Mouse (Mus musculus) stomach, embryonic 16.5 days (tissue): ENCODE results near the gene Ppt1. TPM values are rescaled to one million over a fixed set of nuclear protein-coding genes. Genes with fewer than 3 reads are reported as not detected.

Experiments
- ATAC-seq: fragments of 200-750 bp; cut with Nextera tagmentation; 2 replicates; pipeline ENCODE4 v1.8.0; 2017; ENCODE audit warnings: moderate number of reproducible peaks, moderate TSS enrichment; ENCODE audit not compliant: insufficient read depth, low FRiP score
- H3K27ac ChIP-seq: fragments of 300-500 bp; sonication (generic); 2 replicates; pipeline ENCODE4 v1.5.1; 2014; ENCODE audit warnings: low read length
- H3K27me3 ChIP-seq: fragments of 300-500 bp; sonication (generic); 2 replicates; pipeline ENCODE4 v1.6.1; 2014; ENCODE audit warnings: low read length, control low read depth, mixed read lengths; ENCODE audit not compliant: control insufficient read depth, insufficient read depth
- H3K36me3 ChIP-seq: fragments of 300-500 bp; sonication (generic); 2 replicates; pipeline ENCODE4 v1.6.1; 2014; ENCODE audit warnings: low read length; ENCODE audit not compliant: control insufficient read depth, insufficient read depth
- H3K4me1 ChIP-seq: fragments of 300-500 bp; sonication (generic); 2 replicates; pipeline ENCODE4 v1.6.1; 2014; ENCODE audit warnings: low read length, control low read depth, mixed read lengths; ENCODE audit not compliant: control insufficient read depth, insufficient read depth
- H3K4me2 ChIP-seq: fragments of 300-500 bp; sonication (generic); 2 replicates; pipeline ENCODE4 v1.6.1; 2014; ENCODE audit warnings: low read depth, low read length, mixed read lengths
- H3K4me3 ChIP-seq: fragments of 300-500 bp; sonication (generic); replicated peaks from 2 replicates; pipeline ENCODE4 v1.5.1; 2014; ENCODE audit warnings: mild to moderate bottlenecking, low read length
- H3K9ac ChIP-seq: fragments of 300-500 bp; sonication (generic); 2 replicates; pipeline ENCODE4 v1.6.1; 2014; ENCODE audit warnings: low read length
- H3K9me3 ChIP-seq: fragments of 300-500 bp; sonication (generic); replicated peaks from 2 replicates; pipeline ENCODE4 v1.6.1; 2016; ENCODE audit warnings: low read length, control low read depth; ENCODE audit not compliant: control insufficient read depth
- WGBS: fragments of 180-500 bp; shearing (Covaris S2); extraction: QIAGEN DNeasy Blood & Tissue Kit; methylation state at CpG from one replicate; pipeline ENCODE4 v1.1.7; 2014; 5-methylcytosine and 5-hydroxymethylcytosine counted together
- polyA plus RNA-seq: library from polyadenylated mRNA; unstranded; fragments of >200 nt; fragmentation: Nextera tagmentation; extraction: Ambion mirVana; gene quantifications from 2 replicates; pipeline ENCODE4 v1.2.1, GENCODE M21; 2015

Ppt1 gene
- polyA plus RNA-seq, 1 experiment from 2014 or later, result 79.3 TPM

- Histone ChIP-seq H3K4me1 (no peaks in the 10 kb centered on the region), H3K4me2 (no peak overlapping the region), H3K27me3 (no peaks in the 10 kb centered on the region), H3K36me3 (peaks cover 24% of the 10 kb centered on the region), H3K9me3 (no peaks in the 10 kb centered on the region), H3K27ac (no peak overlapping the region), H3K4me3 (no peak overlapping the region), H3K9ac (no peak overlapping the region)
- WGBS, result 55% methylated on average over 2 of the region's 2 CpGs
- ATAC-seq, result no peak
Observed at GRCm38 (mm10) chr4:122857909-122858308, 21.9 kb downstream of the Ppt1 start.

DNA sequence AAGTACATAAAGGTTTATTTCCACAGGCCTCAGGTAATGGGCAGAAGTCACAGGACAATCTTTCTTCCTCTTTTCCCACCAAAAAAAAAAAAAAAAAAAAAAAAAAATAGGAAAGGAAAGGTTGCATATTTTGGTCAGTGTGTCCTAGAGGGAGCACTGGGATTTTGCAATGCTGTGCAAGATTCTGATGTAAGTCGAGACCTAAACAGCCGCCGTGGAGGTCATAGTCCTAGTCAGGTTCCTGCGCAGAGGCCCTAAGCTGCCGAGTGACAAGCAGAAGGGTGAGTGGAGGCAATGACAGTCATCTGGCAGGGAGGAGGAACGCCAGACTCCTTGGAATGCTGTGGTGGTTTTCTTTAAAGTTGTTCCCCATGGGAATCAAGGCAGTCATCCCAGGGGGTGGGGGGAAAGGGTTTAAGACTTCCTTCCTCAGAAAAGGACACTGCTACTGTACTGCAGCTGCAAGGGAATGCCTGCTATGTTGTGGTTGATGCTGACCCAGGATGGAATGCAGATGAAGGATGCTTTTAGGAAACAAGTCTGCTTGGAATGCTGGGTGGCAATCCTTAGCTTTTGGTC lies 23.1 kb downstream of the Ppt1 start:
- no peak for ATAC-seq
- H3K27me3 ChIP-seq, result no peaks in the 10 kb centered on the region
- no peaks in the 10 kb centered on the region for H3K9me3 ChIP-seq
- no peak overlapping the region for H3K4me3 ChIP-seq
- H3K9ac ChIP-seq, result no peak overlapping the region; the same call in 1 of the 2 replicates
- peaks cover 28% of the 10 kb centered on the region for H3K36me3 ChIP-seq
- WGBS, result 77% methylated on average over 6 of the region's 6 CpGs
- no peak overlapping the region for H3K27ac ChIP-seq
- H3K4me1 ChIP-seq, result no peaks in the 10 kb centered on the region
- no peak overlapping the region for H3K4me2 ChIP-seq

DNA sequence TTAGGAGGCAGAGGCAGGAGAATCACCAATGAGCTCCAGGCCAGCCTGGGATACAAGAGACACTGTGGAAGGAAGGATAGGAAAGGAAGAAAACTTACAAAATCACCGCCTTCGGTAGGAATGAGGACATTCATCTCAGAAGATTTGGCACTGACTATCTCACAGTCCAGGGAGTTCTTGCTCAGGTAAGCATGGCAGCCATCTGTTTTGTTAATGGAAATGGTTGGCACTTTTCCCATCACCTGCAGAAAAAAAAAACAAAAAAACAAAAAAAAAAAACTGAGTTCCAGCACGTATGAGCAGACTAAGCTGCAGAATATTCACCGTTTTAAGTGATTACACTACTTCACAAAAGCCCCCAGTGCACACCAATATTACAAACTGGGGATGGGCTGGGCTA lies 25.8 kb downstream of the Ppt1 start:
- Histone ChIP-seq H3K27me3 (no peaks in the 10 kb centered on the region), H3K9ac (no peak overlapping the region), H3K4me1 (no peaks in the 10 kb centered on the region), H3K4me2 (no peak overlapping the region), H3K4me3 (no peak overlapping the region), H3K36me3 (peaks cover 39% of the 10 kb centered on the region), H3K27ac (no peak overlapping the region), H3K9me3 (no peaks in the 10 kb centered on the region)
- ATAC-seq, result no peak
- WGBS, result 90% methylated on average over 4 of the region's 4 CpGs

DNA sequence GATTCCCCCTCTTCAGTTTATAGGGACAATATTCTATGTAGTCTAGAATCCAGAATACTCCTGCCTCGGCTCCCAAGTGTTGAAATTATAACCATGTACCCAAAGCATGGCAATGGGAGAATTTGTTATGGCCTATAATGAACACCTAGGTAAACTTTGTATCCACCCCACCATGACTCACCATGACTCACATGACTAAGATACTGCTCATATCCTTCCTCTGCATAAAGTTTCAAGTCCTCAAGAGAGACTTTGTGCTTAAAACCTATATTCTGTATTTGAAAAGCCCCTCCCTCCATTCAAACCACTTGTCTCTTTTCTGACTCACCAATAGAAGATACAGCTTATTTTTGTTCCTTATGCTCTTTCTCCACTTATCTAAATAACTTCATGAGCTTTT lies 32.0 kb downstream of the Ppt1 start:
- Histone ChIP-seq H3K4me3 (no peak overlapping the region), H3K4me2 (no peak overlapping the region), H3K9me3 (no peaks in the 10 kb centered on the region), H3K27ac (no peak overlapping the region), H3K4me1 (no peaks in the 10 kb centered on the region), H3K36me3 (peaks cover 36% of the 10 kb centered on the region), H3K27me3 (no peaks in the 10 kb centered on the region), H3K9ac (no peak overlapping the region)
- 82% methylated on average over 1 of the region's 1 CpGs for WGBS
- no peak for ATAC-seq

GRCm38 (mm10) chr4:122870027-122870426 lies 34.0 kb downstream of the Ppt1 start:
- no peak overlapping the region for H3K4me3 ChIP-seq
- no peak for ATAC-seq

DNA sequence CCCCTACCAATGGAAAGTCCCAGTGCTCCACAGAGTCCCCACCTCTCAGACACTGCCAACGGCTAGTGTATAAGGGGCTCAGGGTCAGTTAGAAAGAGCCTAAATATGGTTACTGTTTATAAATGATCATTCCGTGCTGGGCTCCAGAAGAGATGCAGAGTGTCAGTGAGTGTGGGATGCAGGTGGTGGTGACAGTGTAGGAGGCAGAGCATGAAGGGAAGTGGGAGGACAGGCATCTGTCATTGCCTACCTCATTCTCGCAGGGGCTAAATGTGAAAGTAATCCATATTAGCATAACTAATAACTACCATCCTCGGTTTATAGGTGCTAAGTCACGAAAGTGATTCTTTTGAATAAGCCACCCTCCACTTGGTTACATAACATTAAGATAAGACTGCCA lies 34.7 kb downstream of the Ppt1 start:
- no peak for ATAC-seq
- 78% methylated on average over 5 of the region's 5 CpGs for WGBS
- H3K36me3 ChIP-seq, result peaks cover 17% of the 10 kb centered on the region
- no peaks in the 10 kb centered on the region for H3K9me3 ChIP-seq
- no peak overlapping the region for H3K9ac ChIP-seq
- H3K4me3 ChIP-seq, result no peak overlapping the region
- H3K4me2 ChIP-seq, result no peak overlapping the region
- no peaks in the 10 kb centered on the region for H3K27me3 ChIP-seq
- no peak overlapping the region for H3K27ac ChIP-seq
- H3K4me1 ChIP-seq, result no peaks in the 10 kb centered on the region

More at GRCm38 (mm10) chr4:122870027-122870426, 34.0 kb downstream of the Ppt1 start:
- no peak overlapping the region for H3K9ac ChIP-seq
- H3K36me3 ChIP-seq, result peaks cover 23% of the 10 kb centered on the region
- H3K9me3 ChIP-seq, result no peaks in the 10 kb centered on the region
- H3K4me1 ChIP-seq, result no peaks in the 10 kb centered on the region
- no peak overlapping the region for H3K27ac ChIP-seq
- no peak overlapping the region for H3K4me2 ChIP-seq
- H3K27me3 ChIP-seq, result no peaks in the 10 kb centered on the region

DNA sequence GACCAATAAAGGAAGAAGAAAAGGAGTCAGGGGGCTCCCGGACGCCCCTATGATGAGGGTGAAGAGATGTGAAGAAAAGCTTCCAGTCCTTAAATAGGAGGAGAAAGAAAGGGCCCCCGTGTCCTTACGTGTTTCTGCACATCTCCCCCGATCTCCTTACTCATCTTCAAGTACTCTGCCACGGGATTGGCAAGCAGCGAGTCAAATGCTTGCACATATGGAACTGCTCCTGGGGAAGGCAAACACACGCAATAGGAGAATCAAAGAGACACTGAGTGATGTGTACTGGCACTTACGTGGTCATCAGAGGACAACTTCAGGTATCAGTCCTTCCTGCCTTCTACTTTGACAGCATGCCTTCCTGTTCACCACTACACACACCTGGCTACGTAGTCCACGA lies 35.2 kb downstream of the Ppt1 start:
- H3K27ac ChIP-seq, result no peak overlapping the region
- H3K4me1 ChIP-seq, result no peaks in the 10 kb centered on the region
- peaks cover 17% of the 10 kb centered on the region for H3K36me3 ChIP-seq
- H3K9me3 ChIP-seq, result no peaks in the 10 kb centered on the region
- H3K27me3 ChIP-seq, result no peaks in the 10 kb centered on the region
- H3K9ac ChIP-seq, result no peak overlapping the region
- H3K4me2 ChIP-seq, result no peak overlapping the region
- WGBS, result 91% methylated on average over 11 of the region's 11 CpGs
- ATAC-seq, result no peak
- no peak overlapping the region for H3K4me3 ChIP-seq

- WGBS, result 80% methylated on average over 2 of the region's 2 CpGs
- Histone ChIP-seq H3K4me2 (no peak overlapping the region), H3K9ac (no peak overlapping the region), H3K4me3 (no peak overlapping the region), H3K4me1 (no peaks in the 10 kb centered on the region), H3K36me3 (peaks cover 17% of the 10 kb centered on the region), H3K27me3 (no peaks in the 10 kb centered on the region), H3K27ac (no peak overlapping the region), H3K9me3 (no peaks in the 10 kb centered on the region)
- no peak for ATAC-seq
Observed at GRCm38 (mm10) chr4:122871989-122872388, 35.9 kb downstream of the Ppt1 start.

DNA sequence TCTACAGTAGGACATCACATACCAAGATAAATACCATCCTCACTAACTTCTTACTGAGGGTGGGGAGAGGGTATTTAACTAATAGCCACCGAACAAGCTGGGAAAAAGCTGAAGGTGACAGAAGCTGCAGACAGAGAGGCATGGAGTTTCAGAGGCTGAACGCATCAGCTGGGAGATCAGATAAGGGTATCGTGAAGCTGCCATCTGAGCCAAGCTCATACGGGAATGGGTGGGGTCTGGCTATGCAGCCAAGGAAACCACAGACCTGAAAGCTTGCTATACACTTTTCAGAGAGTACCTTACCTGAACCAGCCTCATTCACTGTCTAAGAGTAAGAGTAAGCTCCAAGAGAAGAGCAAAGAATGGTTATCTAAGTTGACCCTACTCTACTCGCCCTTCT lies 37.0 kb downstream of the Ppt1 start:
- WGBS, result 60% methylated on average over 5 of the region's 5 CpGs
- no peak overlapping the region for H3K4me3 ChIP-seq
- ATAC-seq, result no peak

GRCm38 (mm10) chr4:122873512-122873911 lies 37.5 kb downstream of the Ppt1 start:
- ATAC-seq, result no peak
- H3K4me2 ChIP-seq, result no peak overlapping the region
- peaks cover 14% of the 10 kb centered on the region for H3K36me3 ChIP-seq
- no peaks in the 10 kb centered on the region for H3K9me3 ChIP-seq
- H3K9ac ChIP-seq, result no peak overlapping the region
- 85% methylated on average over 4 of the region's 4 CpGs for WGBS
- no peak overlapping the region for H3K27ac ChIP-seq
- H3K27me3 ChIP-seq, result no peaks in the 10 kb centered on the region
- H3K4me1 ChIP-seq, result peaks cover 3% of the 10 kb centered on the region
- H3K4me3 ChIP-seq, result no peak overlapping the region

More for the DNA sequence above, 37.0 kb downstream of the Ppt1 start:
- Histone ChIP-seq H3K36me3 (peaks cover 14% of the 10 kb centered on the region), H3K9ac (no peak overlapping the region), H3K27me3 (no peaks in the 10 kb centered on the region), H3K4me1 (no peaks in the 10 kb centered on the region), H3K4me2 (no peak overlapping the region), H3K9me3 (no peaks in the 10 kb centered on the region), H3K27ac (no peak overlapping the region)
